19 mouse cellular contexts compared by ENCODE assay signal in the genomic region with DNA sequence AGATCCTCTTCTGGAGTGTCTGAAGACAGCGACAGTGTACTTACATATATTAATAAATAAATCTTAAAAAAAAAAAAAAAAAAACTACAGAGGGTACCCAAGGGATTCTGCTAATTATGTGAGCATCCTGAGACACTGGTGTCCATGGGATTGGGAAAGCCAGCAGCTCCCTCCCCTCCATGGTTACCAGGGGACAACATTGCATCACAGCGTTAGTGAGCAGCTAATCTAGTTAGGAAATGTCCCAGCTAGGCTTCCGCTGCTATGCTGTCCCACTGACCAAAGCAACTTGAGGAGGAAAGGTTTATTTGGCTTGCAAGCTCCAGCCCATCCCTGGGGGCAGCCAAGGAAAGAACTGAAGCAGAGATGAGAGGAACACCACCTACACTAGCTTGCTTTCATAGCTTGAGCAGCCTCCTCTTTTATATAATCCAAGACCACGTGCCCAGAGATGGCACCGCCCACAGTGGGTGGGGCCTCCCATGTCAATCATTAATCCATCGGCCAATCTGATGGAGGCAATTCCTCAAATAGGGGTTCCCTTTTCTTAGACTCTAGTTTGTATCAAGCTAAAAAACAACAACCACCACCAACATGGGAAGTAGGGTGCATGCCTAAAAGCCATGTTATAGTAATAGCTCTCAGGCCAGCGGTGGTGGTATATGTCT. TPM values are rescaled to one million over a fixed set of nuclear protein-coding genes. Genes with fewer than 3 reads are reported as not detected.
DNase-seq lines count a peak whose midpoint lies in the region; ATAC-seq and TF ChIP-seq lines count a peak whose summit lies in the region.
"Had no signal": no experiment of that assay in that cellular context is flagged by ENCODE, and none has a peak within 500 bp of the region (broad histone marks: within the 10 kb centered on the region; RNA-seq: fewer than 3 reads in every experiment).

No protein-coding gene starts in this region.

- H3K9me3 ChIP-seq in liver, embryonic 11.5 days (ENCODE audit: control insufficient read depth, low read length) = no peaks in the 10 kb centered on the region
- H3K9me3 ChIP-seq in MEL (replicated peaks; ENCODE audit: insufficient read depth, low read length) = no peaks in the 10 kb centered on the region
- H3K9me3 ChIP-seq: embryonic facial prominence, embryonic 13.5 days; forebrain, embryonic 12.5 days; hindbrain, embryonic 13.5 days; intestine, embryonic 15.5 days had no signal

- H3K27ac ChIP-seq in liver, adult 2 months (replicated peaks; ENCODE audit: insufficient read depth, low read depth, low read length) = no peak overlapping the region
- H3K27ac ChIP-seq in liver, embryonic 11.5 days (ENCODE audit: low read depth, low read length) = no peak overlapping the region
- H3K27ac ChIP-seq in MEL (ENCODE audit: control insufficient read depth, low read depth, low read length) = no peak overlapping the region
- H3K27ac ChIP-seq in brown adipose tissue, adult 24 weeks (replicated peaks; ENCODE audit: low read depth, low read length) = peak overlapping the region; percentile 17; the same call in 1 of the 2 replicates
- H3K27ac ChIP-seq: embryonic facial prominence, embryonic 13.5 days; forebrain, embryonic 12.5 days; gastrocnemius, adult 2 months; hindbrain, embryonic 13.5 days; intestine, embryonic 15.5 days had no signal

- H3K79me2 ChIP-seq in liver, adult 2 months (ENCODE audit: control insufficient read depth, insufficient read depth, low read length) = no peaks in the 10 kb centered on the region
- no peaks in the 10 kb centered on the region for H3K79me2 ChIP-seq in MEL (ENCODE audit: control insufficient read depth, insufficient read depth, low read length, poor library complexity)

- no peak overlapping the region for H3K4me3 ChIP-seq in liver, adult 2 months (ENCODE audit: insufficient read depth, low read depth, low read length)
- H3K4me3 ChIP-seq in liver, embryonic 11.5 days (ENCODE audit: low read depth, low read length) = no peak overlapping the region
- H3K4me3 ChIP-seq in MEL (ENCODE audit: control insufficient read depth in 1 of 2, insufficient read depth in 1 of 2, low read depth in 2 of 2, low read length in 2 of 2) = no peak overlapping the region
- no peak overlapping the region for H3K4me3 ChIP-seq in brown adipose tissue, adult 24 weeks (ENCODE audit: insufficient read depth, low read depth, low read length)
- H3K4me3 ChIP-seq: embryonic facial prominence, embryonic 13.5 days; forebrain, embryonic 12.5 days; gastrocnemius, adult 2 months; hindbrain, embryonic 13.5 days; intestine, embryonic 15.5 days had no signal

- DNase-seq in frontal cortex, postnatal 14 days (ENCODE audit: low spot score in 2 of 2) = no peak
- peak; percentile 52 for DNase-seq in liver, adult 2 months (ENCODE audit: extremely low read depth, low read depth, low spot score)
- no peak for DNase-seq in liver, embryonic 11.5 days (ENCODE audit: low spot score)
- DNase-seq in MEL (ENCODE audit: low read depth, low spot score) = peak; percentile 65
- no peak for DNase-seq in ovary, adult 18-20 months (ENCODE audit: low spot score)
- no peak for DNase-seq in thymus, adult 18-20 months
- DNase-seq: adrenal gland, postnatal 10 days; cerebellum, adult 11-12 months; cerebellum, adult 9-10 months; cerebellum, postnatal 25 days; gastrocnemius, adult 2 months; heart, postnatal 14 days had no signal

- no peaks in the 10 kb centered on the region for H3K4me1 ChIP-seq in liver, adult 2 months (ENCODE audit: control insufficient read depth, insufficient read depth, low read length)
- H3K4me1 ChIP-seq in liver, embryonic 11.5 days (replicated peaks; ENCODE audit: control insufficient read depth, insufficient read depth, low read length) = peaks cover 8% of the 10 kb centered on the region; the same call in 1 of the 2 replicates
- H3K4me1 ChIP-seq in MEL (ENCODE audit: control insufficient read depth in 1 of 2, insufficient read depth in 2 of 2, low read length in 2 of 2) = no peaks in the 10 kb centered on the region; a peak in 1 of 4 replicates
- H3K4me1 ChIP-seq in brown adipose tissue, adult 24 weeks (ENCODE audit: control insufficient read depth, insufficient read depth, insufficient read length, low read length) = peaks cover 2% of the 10 kb centered on the region

- TF ChIP-seq RAD21 in MEL (IDR thresholded peaks at IDR 0.05; ENCODE audit: low read depth, low read length) = no peak

- no peak for TF ChIP-seq POLR2A in liver, adult 2 months (IDR thresholded peaks at IDR 0.05; ENCODE audit: extremely low read depth, insufficient read depth, low read length)
- no peak for TF ChIP-seq POLR2A in MEL (IDR thresholded peaks at IDR 0.05; ENCODE audit: control insufficient read depth in 1 of 2, insufficient read depth in 1 of 2, low read depth in 1 of 2, low read length in 2 of 2, poor library complexity in 1 of 2)

- no peak for TF ChIP-seq CTCF in liver, adult 2 months (IDR thresholded peaks at IDR 0.05; ENCODE audit: low read depth, low read length)
- TF ChIP-seq CTCF in MEL (IDR thresholded peaks at IDR 0.05 in 2 of 3, conservative IDR thresholded peaks at IDR 0.05 in 1 of 3; ENCODE audit: control insufficient read depth in 1 of 3, insufficient read depth in 1 of 3, low read depth in 2 of 3, low read length in 3 of 3, poor library complexity in 1 of 3, severe bottlenecking in 1 of 3) = no peak

- H3K36me3 ChIP-seq in liver, adult 2 months (ENCODE audit: control insufficient read depth, insufficient read depth, low read length) = no peaks in the 10 kb centered on the region
- H3K36me3 ChIP-seq in liver, embryonic 11.5 days (ENCODE audit: control insufficient read depth, insufficient read depth, low read length) = no peaks in the 10 kb centered on the region
- H3K36me3 ChIP-seq in MEL (ENCODE audit: control insufficient read depth in 1 of 2, insufficient read depth in 2 of 2, low read length in 2 of 2) = peaks cover 0 to under 1% of the 10 kb centered on the region in 2 experiments; a peak in 1 of 4 replicates
- H3K36me3 ChIP-seq: embryonic facial prominence, embryonic 13.5 days; forebrain, embryonic 12.5 days; hindbrain, embryonic 13.5 days; intestine, embryonic 15.5 days had no signal

- no peak overlapping the region for H3K9ac ChIP-seq in liver, adult 2 months (ENCODE audit: low read depth, low read length)
- H3K9ac ChIP-seq in liver, embryonic 11.5 days (ENCODE audit: low read depth, low read length) = no peak overlapping the region
- no peak overlapping the region for H3K9ac ChIP-seq in MEL (ENCODE audit: control insufficient read depth, low read depth, low read length, poor library complexity, severe bottlenecking)
- H3K9ac ChIP-seq: embryonic facial prominence, embryonic 13.5 days; forebrain, embryonic 12.5 days; hindbrain, embryonic 13.5 days; intestine, embryonic 15.5 days had no signal

- 57% methylated on average over 7 of the region's 7 CpGs for WGBS in liver, adult 2 months
- 76% methylated on average over 7 of the region's 7 CpGs for WGBS in liver, embryonic 11.5 days

- no peak for TF ChIP-seq EP300 in MEL (IDR thresholded peaks at IDR 0.05; ENCODE audit: low read depth in 1 of 2, low read length in 2 of 2)

- 0 out of 2 replicates have a peak, but pooled peaks have one; percentile 22 for ATAC-seq in frontal cortex, adult (ENCODE audit: low TSS enrichment)
- ATAC-seq in liver, embryonic 11.5 days (replicated peaks; ENCODE audit: low FRiP score) = no peak
- ATAC-seq: forebrain, embryonic 16.5 days; intestine, embryonic 15.5 days had no signal

- no peaks in the 10 kb centered on the region for H3K27me3 ChIP-seq in liver, adult 2 months (ENCODE audit: control insufficient read depth, insufficient read depth, low read length)
- no peaks in the 10 kb centered on the region for H3K27me3 ChIP-seq in liver, embryonic 11.5 days (replicated peaks; ENCODE audit: control insufficient read depth, insufficient read depth, low read length)
- no peaks in the 10 kb centered on the region for H3K27me3 ChIP-seq in MEL (ENCODE audit: control insufficient read depth in 1 of 2, insufficient read depth in 2 of 2, low read length in 2 of 2)
- H3K27me3 ChIP-seq: embryonic facial prominence, embryonic 13.5 days; forebrain, embryonic 12.5 days; hindbrain, embryonic 13.5 days; intestine, embryonic 15.5 days had no signal

- no peak overlapping the region for H3K4me2 ChIP-seq in liver, embryonic 11.5 days
- H3K4me2 ChIP-seq: embryonic facial prominence, embryonic 13.5 days; forebrain, embryonic 12.5 days; hindbrain, embryonic 13.5 days; intestine, embryonic 15.5 days had no signal

TF ChIP-seq in MEL, 35 proteins besides CTCF, POLR2A, EP300 and RAD21:
- TF ChIP-seq CHD1 (IDR thresholded peaks at IDR 0.05; ENCODE audit: low read depth, low read length) (no peak), USF1 (IDR thresholded peaks at IDR 0.05; ENCODE audit: low read depth, low read length) (peak; percentile 74)
TF ChIP-seq in MEL: peak in this region for 1.

RNA-seq across cellular contexts. Expression of gene D630045J12Rik, which starts 17.7 kb away (rescaled TPM):
- 0.46 and 0.47 TPM in 2 replicates for total RNA-seq in liver, adult 2 months (2014; rRNA removed)
- polyA plus RNA-seq in liver, adult 2 months (2012; rRNA removed) = 1.1 and 1.3 TPM in 2 replicates
- 3.0 TPM in 2 replicates for polyA plus RNA-seq in liver, embryonic 11.5 days (2014; fragmentation: Nextera tagmentation; extraction: Ambion mirVana)
- total RNA-seq in MEL (2012; rRNA removed) = 2.2 and 2.5 TPM in 2 replicates
- 1 to 10 TPM in 1 of 2 experiments, not detected in 1; 6.2 TPM for polyA plus RNA-seq in MEL (2012; ENCODE audit: insufficient read depth in 1 of 2, insufficient read length in 2 of 2, low read depth in 1 of 2, low replicate concordance in 2 of 2, missing spikeins in 1 of 2)
- polyA plus RNA-seq in brown adipose tissue, adult 24 weeks (2012; ENCODE audit: insufficient read depth, insufficient read length, missing spikeins) = 0.13 and 0.24 TPM in 2 replicates

Comparison
In these comparisons a context has a peak if more than half of its experiments do, and no peak if none do; other contexts are left out.
1. DNase-seq: peak in liver, adult 2 months (single experiment) and MEL (single experiment); none in frontal cortex, postnatal 14 days (0 of 2), liver, embryonic 11.5 days (single experiment), ovary, adult 18-20 months (single experiment) and thymus, adult 18-20 months (0 of 2).